Mouse (Mus musculus) cerebellum, postnatal 36 days (tissue): ENCODE data around the gene Gm12695.
A peak's percentile ranks its signal among the peaks of the same experiment; 100 is the strongest.

Experiments
- DNase-seq, 2 experiments: peaks; one replicate each; pipeline ENCODE4 v3.0.0; 2021 to 2022; ENCODE audit warnings: mixed read lengths in 2 of 2

Gm12695 gene

DNA sequence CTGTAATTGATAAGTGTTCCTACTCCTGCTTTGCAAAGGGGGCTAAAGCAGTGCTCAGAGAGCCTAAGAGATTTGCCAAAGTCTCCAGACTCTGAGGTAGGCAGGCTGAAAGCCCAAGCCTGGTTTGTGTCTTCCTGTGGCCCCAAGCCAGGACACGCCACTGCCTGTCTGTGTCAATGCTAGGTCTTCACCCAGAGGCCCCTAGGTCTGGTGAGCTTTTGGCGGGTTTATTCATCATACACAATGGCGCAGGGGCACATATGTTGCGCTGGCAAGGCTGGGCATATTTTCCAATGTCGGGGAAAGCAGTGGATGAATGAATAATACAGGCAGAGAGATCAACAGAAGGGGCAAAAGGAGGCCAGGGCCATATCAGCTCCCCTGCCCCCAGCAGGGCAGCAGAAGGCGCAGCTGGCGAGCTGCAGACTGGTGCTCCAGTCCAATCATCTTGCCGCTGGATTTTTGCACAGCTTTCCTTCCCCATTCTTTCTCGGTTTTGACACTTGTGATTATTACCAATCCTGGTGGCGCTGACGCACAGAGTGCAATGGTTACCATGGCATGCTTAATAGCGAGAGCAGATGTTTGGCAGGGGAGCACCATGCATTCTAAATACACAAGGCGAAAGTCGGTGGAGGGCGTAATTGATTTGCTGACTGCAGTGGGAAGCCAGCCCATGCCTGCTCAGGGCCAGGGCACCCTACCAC lies 87.3 kb downstream of the Gm12695 start:
- DNase-seq = no peak

DNA sequence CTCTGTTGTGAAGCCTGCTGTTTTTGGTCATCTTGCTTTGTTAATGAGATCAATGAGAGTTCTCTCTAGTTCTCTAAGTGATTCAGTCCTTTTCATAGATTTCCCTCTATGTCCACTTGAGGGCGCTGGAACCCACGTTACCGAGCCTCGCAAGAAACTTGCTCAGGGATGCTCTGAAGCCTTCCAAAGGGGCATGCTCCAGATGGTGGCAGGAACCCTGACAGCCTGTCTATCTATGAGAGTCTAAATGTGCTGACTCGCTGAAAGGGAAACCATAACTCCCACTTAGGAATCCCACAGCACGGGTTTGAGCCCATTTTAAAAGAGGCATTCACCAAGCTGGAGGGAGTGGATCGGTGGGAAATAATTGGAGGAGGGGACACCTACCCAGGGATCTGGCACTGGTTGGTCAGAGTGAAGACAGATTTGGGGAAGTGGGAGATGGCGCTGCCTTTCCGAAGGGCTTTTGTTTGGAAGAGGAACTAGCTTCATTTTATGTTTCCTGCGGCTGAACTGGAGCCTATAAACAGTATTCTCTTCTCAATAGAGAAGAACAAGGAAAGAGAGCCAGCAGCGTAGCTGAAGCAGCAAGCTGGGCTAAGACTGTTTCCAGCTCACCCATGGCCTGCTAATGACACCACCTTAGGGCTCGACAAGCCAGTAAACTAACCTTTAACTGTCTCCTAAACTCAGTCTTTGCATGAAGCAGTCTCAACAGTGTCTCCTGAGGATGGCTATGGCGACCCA lies 88.2 kb downstream of the Gm12695 start:
- peak; percentile 70 to 74 for DNase-seq

DNA sequence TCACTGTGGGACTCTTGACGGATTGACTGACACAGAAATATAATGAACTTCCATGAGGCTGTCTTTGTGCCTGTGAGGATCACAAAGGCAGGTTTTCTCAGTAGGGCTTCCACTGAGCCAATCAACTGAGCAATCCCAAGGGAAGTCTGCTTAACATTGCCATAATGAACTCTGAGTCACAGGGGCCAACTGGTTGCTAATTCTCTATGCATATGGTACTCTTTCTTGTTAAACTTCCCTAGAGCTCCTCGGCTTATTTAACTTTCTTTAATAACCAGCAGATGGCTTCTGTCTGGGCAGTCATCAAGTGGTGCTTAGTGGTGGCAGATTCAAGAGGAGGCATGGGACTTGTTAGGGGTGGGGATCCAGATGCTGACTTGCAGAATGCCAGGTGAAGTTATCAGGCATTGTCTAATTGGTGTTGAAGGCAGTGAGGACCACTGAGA lies 97.6 kb downstream of the Gm12695 start:
- DNase-seq = no peak

DNA sequence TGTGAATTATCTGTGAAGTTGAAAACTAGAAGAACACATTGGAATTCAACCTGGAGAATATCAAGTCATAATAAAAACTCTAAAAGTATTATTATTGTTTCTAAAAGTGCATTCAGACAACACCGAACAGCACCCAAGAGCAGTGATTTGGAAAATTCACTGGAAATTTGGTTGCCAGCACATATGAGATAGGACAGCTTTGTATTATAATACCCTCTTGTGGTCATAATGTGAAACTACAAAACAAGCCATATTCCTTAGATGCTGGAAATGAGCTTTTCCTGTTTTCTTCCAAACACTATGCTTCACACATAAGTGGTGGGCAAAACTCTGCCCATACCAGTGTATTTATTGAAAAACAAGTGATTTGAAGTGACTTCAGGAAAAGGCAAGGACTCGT lies 101.5 kb downstream of the Gm12695 start:
- DNase-seq = no peak

DNA sequence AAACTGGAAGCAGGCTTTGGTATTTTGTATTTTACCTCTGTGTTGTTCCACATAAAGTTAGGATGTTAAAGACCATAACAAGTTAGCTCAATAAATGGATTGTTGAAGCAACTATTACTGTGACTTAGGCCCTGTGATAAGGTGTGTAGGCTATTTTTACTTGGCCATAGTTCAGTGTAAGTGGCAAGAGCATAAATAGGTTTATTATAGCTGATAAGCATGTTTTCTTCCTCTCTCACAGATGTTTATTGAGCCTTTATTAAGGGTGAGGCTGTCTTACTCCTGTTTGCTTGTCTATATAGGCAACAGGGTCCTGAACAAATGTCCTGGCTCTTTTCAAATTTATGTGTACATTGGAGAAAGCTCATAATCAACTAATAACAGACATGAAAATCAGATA lies 104.0 kb downstream of the Gm12695 start:
- no peak for DNase-seq

DNA sequence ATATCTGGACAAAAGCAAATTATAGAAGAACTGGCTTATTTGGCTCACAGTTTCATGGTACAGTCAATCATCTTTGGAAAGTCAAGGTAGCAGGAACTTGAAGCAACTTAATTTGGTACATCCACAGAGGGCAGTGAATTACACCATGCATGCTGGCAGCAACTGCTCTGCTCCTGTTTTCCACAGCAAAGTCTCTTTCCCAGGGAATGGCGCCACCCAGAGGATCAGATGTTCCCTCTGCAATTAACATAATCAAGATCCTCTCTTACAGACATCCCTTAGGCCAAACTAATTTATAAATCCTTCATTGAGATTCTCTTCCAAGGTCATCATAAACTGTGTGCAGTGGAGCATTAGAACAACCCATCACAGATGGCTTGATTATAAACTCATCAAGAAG lies 104.8 kb downstream of the Gm12695 start:
- DNase-seq = peak in 1 of 2 experiments; percentile 4
